Mouse (Mus musculus): ENCODE data around the gene Arl14ep. TPM values are rescaled to one million over a fixed set of nuclear protein-coding genes. Genes with fewer than 3 reads are reported as not detected.

Gene Arl14ep
- total RNA-seq, 4 experiments from 2014 or later = 9.4 to 11.8 (median 10.2) TPM

- DNase-seq (ENCODE audit: low spot score) = peak; percentile 21
Observed at GRCm38 (mm10) chr2:106955621-106956020, 18.6 kb downstream of the Arl14ep start.

GRCm38 (mm10) chr2:106954975-106955374, 19.2 kb downstream of the Arl14ep start:
- no peak for DNase-seq (ENCODE audit: low spot score)

- peak; percentile 5 for DNase-seq (ENCODE audit: low spot score)
Observed at GRCm38 (mm10) chr2:106942451-106942850, 31.8 kb downstream of the Arl14ep start.

DNA sequence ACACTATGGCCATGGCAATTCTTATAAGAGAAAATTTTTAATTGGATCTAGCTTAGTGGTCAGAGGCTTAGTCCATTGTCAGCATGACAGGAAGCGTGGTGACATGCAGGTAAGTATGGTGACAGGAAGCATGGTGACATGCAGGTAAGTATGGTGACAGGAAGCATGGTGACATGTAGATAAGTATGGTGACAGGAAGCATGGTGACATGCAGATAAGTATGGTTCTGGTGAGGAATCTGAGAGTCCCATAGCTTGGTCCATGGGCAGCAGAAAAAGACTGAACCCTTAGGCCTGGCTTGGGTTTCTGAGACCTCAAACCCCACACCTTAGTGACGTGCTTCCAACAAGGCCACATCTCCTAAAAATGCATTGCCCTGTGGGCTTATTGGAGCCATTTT, 38.5 kb downstream of the Arl14ep start:
- DNase-seq (ENCODE audit: low spot score) = no peak

- no peak for DNase-seq (ENCODE audit: low spot score)
Observed at GRCm38 (mm10) chr2:106929906-106930305, 44.3 kb downstream of the Arl14ep start.

Other genes with a start within 250 kb of the Arl14ep start
- not detected for gene Fshb, start 85.2 kb upstream of the Arl14ep start, total RNA-seq (2022)